Mouse (Mus musculus) megakaryocyte, embryonic 14.5 days (primary cell): ENCODE data around the gene Zfp804a.

Experiments used
- FLI1 ChIP-seq: IDR thresholded peaks from 2 replicates; pipeline ENCODE4 v1.6.1; 2012; ENCODE audit warnings: low read length, inconsistent platforms, mixed read lengths
- GATA1 ChIP-seq: IDR thresholded peaks from 3 replicates; pipeline ENCODE4 v1.6.1; 2012; ENCODE audit warnings: mixed read lengths, low read length, inconsistent platforms, borderline replicate concordance

DNA sequence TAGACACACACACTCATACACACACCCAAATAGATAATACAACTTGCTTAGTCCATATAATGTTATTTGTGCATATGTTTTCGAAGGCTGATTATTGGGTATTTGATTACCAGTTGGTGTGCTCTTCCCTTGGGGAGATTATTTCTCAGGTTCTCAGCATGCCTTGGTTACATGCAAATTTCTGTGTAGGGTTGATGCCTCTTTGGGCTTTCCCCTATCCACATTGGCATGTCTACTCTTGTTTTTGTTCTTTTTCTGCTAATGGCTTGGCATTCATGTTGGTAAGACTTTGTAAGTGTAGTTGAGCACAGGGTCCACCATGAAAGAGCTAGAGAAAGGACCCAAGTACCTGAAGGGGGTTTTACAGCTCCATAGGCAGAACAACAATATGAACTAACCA, 14.9 kb downstream of the Zfp804a start:
- TF ChIP-seq GATA1 (no peak), FLI1 (no peak)
